Mouse (Mus musculus) cerebellum, adult (tissue): ENCODE results near the gene Sfxn2.
A peak's percentile ranks its signal among the peaks of the same experiment; 100 is the strongest.

ENCODE experiments used
- ATAC-seq: cut with Nextera tagmentation; 2 replicates; pipeline ENCODE4 v1.9.2; 2017; ENCODE audit warnings: mild to moderate bottlenecking, moderate library complexity, mixed read lengths; ENCODE audit not compliant: insufficient number of reproducible peaks, low FRiP score, low TSS enrichment

Sfxn2 gene

GRCm38 (mm10) chr19:46623790-46624772 lies 50.9 kb downstream of the Sfxn2 start:
- 0 out of 2 replicates have a peak, but pooled peaks have one; percentile 45 for ATAC-seq

- ATAC-seq = no peak
Observed at GRCm38 (mm10) chr19:46625015-46625414, 51.9 kb downstream of the Sfxn2 start.

GRCm38 (mm10) chr19:46625519-46625918 lies 52.4 kb downstream of the Sfxn2 start:
- no peak for ATAC-seq

- ATAC-seq = no peak
Observed at GRCm38 (mm10) chr19:46628403-46628802, 55.2 kb downstream of the Sfxn2 start.

GRCm38 (mm10) chr19:46629807-46630206 lies 56.6 kb downstream of the Sfxn2 start:
- ATAC-seq = no peak

- ATAC-seq = no peak
Observed at GRCm38 (mm10) chr19:46631637-46632036, 58.5 kb downstream of the Sfxn2 start.

GRCm38 (mm10) chr19:46635766-46636165 lies 62.6 kb downstream of the Sfxn2 start:
- no peak for ATAC-seq

- no peak for ATAC-seq
Observed at GRCm38 (mm10) chr19:46637598-46637997, 64.4 kb downstream of the Sfxn2 start.

- no peak for ATAC-seq
Observed at GRCm38 (mm10) chr19:46639053-46639452, 65.9 kb downstream of the Sfxn2 start.

GRCm38 (mm10) chr19:46639496-46639895 lies 66.3 kb downstream of the Sfxn2 start:
- ATAC-seq = no peak

GRCm38 (mm10) chr19:46640780-46641179 lies 67.6 kb downstream of the Sfxn2 start:
- ATAC-seq = no peak

- no peak for ATAC-seq
Observed at GRCm38 (mm10) chr19:46641420-46642085, 68.4 kb downstream of the Sfxn2 start.

- ATAC-seq = no peak
Observed at GRCm38 (mm10) chr19:46642136-46642753, 69.1 kb downstream of the Sfxn2 start.

- no peak for ATAC-seq
Observed at GRCm38 (mm10) chr19:46643236-46643635, 70.1 kb downstream of the Sfxn2 start.

- no peak for ATAC-seq
Observed at GRCm38 (mm10) chr19:46644343-46644792, 71.2 kb downstream of the Sfxn2 start.

- ATAC-seq = no peak
Observed at GRCm38 (mm10) chr19:46644793-46645602, 71.8 kb downstream of the Sfxn2 start.

- ATAC-seq = no peak
Observed at GRCm38 (mm10) chr19:46646041-46646481, 72.9 kb downstream of the Sfxn2 start.

GRCm38 (mm10) chr19:46647254-46647653 lies 74.1 kb downstream of the Sfxn2 start:
- ATAC-seq = no peak
